Mouse (Mus musculus): Measurements from ENCODE around the gene Hgf.

DNA sequence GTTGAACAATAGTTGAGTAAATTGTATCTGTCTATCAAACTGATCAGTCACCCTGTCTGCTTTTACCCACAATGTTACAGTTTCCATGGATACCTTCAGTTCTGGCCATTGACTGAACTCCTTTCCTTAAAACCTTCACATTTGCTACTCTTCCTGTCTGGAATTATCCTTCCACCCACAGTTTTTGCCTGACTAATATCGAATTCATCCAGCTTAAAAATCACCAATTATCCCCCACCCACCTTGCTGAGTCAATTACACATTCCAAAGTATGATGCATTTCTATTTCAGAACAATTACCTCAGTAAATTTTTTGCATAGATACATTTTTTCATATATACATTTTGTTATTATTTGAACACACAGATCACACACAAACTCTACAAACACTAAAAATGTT is 79.7 kb downstream of the Hgf start:
- TF ChIP-seq CTCF (IDR thresholded peaks at IDR 0.05; ENCODE audit: insufficient read depth, low read length) (no peak), POLR2A (IDR thresholded peaks at IDR 0.05; ENCODE audit: borderline replicate concordance, extremely low read depth, low read depth, low read length) (no peak)
